Mouse (Mus musculus): Measurements from ENCODE around the gene Ogg1. TPM values are rescaled to one million over a fixed set of nuclear protein-coding genes. Genes with fewer than 3 reads are reported as not detected.
A peak's percentile ranks its signal among the peaks of the same experiment; 100 is the strongest.

Ogg1 gene
- polyA plus RNA-seq, 1 experiment: 24.2 TPM

DNA sequence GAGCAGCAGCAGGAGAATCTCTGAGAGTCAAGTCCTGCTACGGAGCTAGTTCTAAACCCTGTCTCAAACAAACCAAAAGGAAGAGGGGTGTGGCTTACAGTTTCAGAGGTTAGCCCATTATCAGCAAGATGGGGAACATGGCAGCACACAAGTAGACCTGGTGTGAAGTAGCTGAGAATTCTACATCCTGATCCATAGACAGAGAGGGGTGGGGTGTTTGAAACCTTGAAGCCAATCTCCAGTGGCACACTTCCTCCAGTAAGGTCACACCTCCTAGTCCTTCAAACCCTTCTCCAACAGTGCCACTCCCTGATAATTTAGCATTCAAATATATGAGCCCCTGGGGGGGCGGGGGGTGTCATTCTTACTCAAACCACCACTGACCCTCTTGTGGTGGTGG lies 30.7 kb upstream of the Ogg1 start:
- Histone ChIP-seq H3K36me3 (ENCODE audit: control insufficient read depth, insufficient read depth, low read length, poor library complexity, severe bottlenecking) (no peaks in the 10 kb centered on the region), H3K4me1 (ENCODE audit: control insufficient read depth, insufficient read depth, low read length) (no peaks in the 10 kb centered on the region), H3K27me3 (ENCODE audit: control insufficient read depth, insufficient read depth, low read length, poor library complexity, severe bottlenecking) (no peaks in the 10 kb centered on the region), H3K9me3 (replicated peaks; ENCODE audit: control insufficient read depth, insufficient read depth, low read length, poor library complexity, severe bottlenecking) (no peaks in the 10 kb centered on the region), H3K9ac (ENCODE audit: low read depth, poor library complexity, severe bottlenecking) (no peak overlapping the region), H3K4me3 (ENCODE audit: low read depth, low read length) (no peak overlapping the region), H3K27ac (ENCODE audit: insufficient read depth, low read length) (peak overlapping the region; percentile 62)
- no peak for TF ChIP-seq POLR2A (IDR thresholded peaks at IDR 0.05; ENCODE audit: insufficient read depth, low read length)
- TF ChIP-seq EP300 (IDR thresholded peaks at IDR 0.05; ENCODE audit: insufficient read depth, low read depth, low read length): no peak
- no peak for TF ChIP-seq CTCF (IDR thresholded peaks at IDR 0.05; ENCODE audit: low read depth, low read length)

DNA sequence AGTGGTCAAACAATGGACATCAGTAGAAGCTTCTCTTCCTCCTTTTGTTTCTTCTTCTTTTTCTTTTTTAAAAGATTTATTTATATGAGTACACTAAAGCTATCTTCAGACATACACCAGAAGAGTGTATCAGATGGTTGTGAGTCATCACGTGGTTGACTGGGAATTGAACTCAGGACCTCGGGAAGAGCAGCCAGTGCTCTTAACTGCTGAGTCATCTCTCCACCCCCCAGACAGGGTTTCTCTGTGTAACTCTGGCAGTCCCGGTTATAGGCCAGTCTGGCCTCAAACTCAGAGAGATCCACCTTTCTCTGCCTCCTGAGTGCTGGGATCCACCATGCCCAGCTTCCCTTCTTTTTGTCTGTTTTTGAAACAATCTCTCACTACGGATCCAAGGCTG lies 30.1 kb upstream of the Ogg1 start:
- TF ChIP-seq EP300 (IDR thresholded peaks at IDR 0.05; ENCODE audit: insufficient read depth, low read depth, low read length) (peak; percentile 63; the same call in 1 of the 2 replicates), CTCF (IDR thresholded peaks at IDR 0.05; ENCODE audit: low read depth, low read length) (no peak)
- no peaks in the 10 kb centered on the region for H3K9me3 ChIP-seq (replicated peaks; ENCODE audit: control insufficient read depth, insufficient read depth, low read length, poor library complexity, severe bottlenecking)
- no peaks in the 10 kb centered on the region for H3K27me3 ChIP-seq (ENCODE audit: control insufficient read depth, insufficient read depth, low read length, poor library complexity, severe bottlenecking)
- H3K36me3 ChIP-seq (ENCODE audit: control insufficient read depth, insufficient read depth, low read length, poor library complexity, severe bottlenecking): no peaks in the 10 kb centered on the region
- no peak overlapping the region for H3K4me3 ChIP-seq (ENCODE audit: low read depth, low read length)
- peak overlapping the region; percentile 62 for H3K27ac ChIP-seq (ENCODE audit: insufficient read depth, low read length)
- H3K4me1 ChIP-seq (ENCODE audit: control insufficient read depth, insufficient read depth, low read length): no peaks in the 10 kb centered on the region
- 0 out of 2 replicates have a peak overlapping the region, but pooled peaks have one; percentile 6 for H3K9ac ChIP-seq (ENCODE audit: low read depth, poor library complexity, severe bottlenecking)

DNA sequence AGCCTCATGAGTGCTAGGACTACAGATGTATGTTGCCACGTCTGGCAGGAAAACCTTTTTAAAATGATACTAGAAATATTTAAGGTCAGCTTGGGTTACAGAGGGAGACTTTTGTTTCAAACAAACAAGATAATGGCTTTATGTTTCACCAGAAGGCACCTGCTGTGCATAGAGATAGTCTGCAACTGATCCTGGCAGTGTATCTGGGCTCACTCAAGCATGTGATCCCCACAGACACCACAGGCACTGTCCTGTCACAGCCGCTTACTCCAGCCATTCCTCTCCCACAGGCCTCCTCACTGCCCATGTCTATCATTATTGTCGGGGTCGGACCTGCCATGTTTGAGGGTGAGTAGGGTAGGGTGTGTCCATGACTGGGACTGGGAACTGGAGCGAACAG lies 25.4 kb upstream of the Ogg1 start:
- TF ChIP-seq CTCF (IDR thresholded peaks at IDR 0.05; ENCODE audit: low read depth, low read length): no peak
- TF ChIP-seq POLR2A (IDR thresholded peaks at IDR 0.05; ENCODE audit: insufficient read depth, low read length): no peak
- no peak for TF ChIP-seq EP300 (IDR thresholded peaks at IDR 0.05; ENCODE audit: insufficient read depth, low read depth, low read length)
- Histone ChIP-seq H3K9me3 (replicated peaks; ENCODE audit: control insufficient read depth, insufficient read depth, low read length, poor library complexity, severe bottlenecking) (no peaks in the 10 kb centered on the region), H3K4me1 (ENCODE audit: control insufficient read depth, insufficient read depth, low read length) (no peaks in the 10 kb centered on the region), H3K27me3 (ENCODE audit: control insufficient read depth, insufficient read depth, low read length, poor library complexity, severe bottlenecking) (no peaks in the 10 kb centered on the region), H3K9ac (ENCODE audit: low read depth, poor library complexity, severe bottlenecking) (no peak overlapping the region), H3K27ac (ENCODE audit: insufficient read depth, low read length) (no peak overlapping the region), H3K4me3 (ENCODE audit: low read depth, low read length) (no peak overlapping the region), H3K36me3 (ENCODE audit: control insufficient read depth, insufficient read depth, low read length, poor library complexity, severe bottlenecking) (no peaks in the 10 kb centered on the region)

DNA sequence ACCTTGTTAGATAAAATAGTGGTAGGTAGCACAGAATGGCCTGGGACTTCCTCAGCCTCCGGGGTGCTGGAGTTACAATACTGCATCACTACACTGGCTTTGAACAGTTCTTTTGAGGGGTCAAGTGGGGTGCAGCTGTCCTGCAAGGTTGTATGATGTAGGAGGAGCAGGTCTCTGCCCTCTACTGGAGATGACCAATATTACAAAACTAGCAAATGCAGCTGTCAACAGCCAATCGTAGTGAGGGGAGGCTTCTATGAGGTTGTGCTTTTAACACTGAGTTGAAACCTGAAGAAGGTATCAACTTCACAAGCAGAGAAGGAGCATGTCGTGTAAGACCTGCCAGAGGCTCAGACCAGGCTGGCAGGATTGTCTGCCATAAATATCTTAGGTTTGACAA lies 24.5 kb upstream of the Ogg1 start:
- no peaks in the 10 kb centered on the region for H3K4me1 ChIP-seq (ENCODE audit: control insufficient read depth, insufficient read depth, low read length)
- no peaks in the 10 kb centered on the region for H3K9me3 ChIP-seq (replicated peaks; ENCODE audit: control insufficient read depth, insufficient read depth, low read length, poor library complexity, severe bottlenecking)
- TF ChIP-seq CTCF (IDR thresholded peaks at IDR 0.05; ENCODE audit: low read depth, low read length) (peak; percentile 38), EP300 (IDR thresholded peaks at IDR 0.05; ENCODE audit: insufficient read depth, low read depth, low read length) (no peak)
- H3K27ac ChIP-seq (ENCODE audit: insufficient read depth, low read length): no peak overlapping the region
- H3K27me3 ChIP-seq (ENCODE audit: control insufficient read depth, insufficient read depth, low read length, poor library complexity, severe bottlenecking): no peaks in the 10 kb centered on the region
- H3K36me3 ChIP-seq (ENCODE audit: control insufficient read depth, insufficient read depth, low read length, poor library complexity, severe bottlenecking): no peaks in the 10 kb centered on the region
- no peak overlapping the region for H3K4me3 ChIP-seq (ENCODE audit: low read depth, low read length)
- H3K9ac ChIP-seq (ENCODE audit: low read depth, poor library complexity, severe bottlenecking): no peak overlapping the region

DNA sequence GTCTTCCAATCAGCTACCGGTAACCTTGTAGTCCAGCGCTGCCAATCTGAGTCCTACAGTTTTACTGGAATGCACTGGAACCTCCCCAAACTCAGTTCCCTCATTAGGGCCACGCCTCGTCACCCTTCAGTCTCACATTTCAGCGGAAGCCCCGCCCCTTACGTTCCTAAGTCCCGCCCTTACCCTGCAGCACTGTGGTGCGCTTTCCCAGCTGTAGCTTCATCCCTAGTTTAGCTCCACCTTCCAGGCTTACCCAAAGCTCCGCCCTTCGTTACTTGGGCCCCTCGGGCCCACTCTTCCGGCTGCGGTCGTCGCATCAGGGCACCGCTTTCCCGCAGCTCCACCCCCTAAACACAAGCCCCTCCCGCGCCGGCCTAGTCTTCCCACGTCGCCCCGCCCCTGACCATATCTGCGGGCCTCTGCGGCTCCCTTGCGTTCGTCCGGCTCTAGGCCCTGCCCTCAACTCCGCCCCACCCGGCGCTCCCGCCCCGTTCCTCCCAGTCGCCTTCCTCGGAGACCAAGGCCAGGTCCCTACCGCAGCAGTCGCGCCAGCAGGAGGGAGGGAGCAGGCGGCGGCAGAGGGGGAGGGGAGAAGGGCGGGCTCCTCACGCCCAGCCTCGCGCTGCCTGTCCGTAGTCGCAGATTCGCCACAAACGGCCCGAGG lies 20.3 kb upstream of the Ogg1 start:
- H3K4me3 ChIP-seq (ENCODE audit: low read depth, low read length): peak overlapping the region; percentile 99
- H3K9me3 ChIP-seq (replicated peaks; ENCODE audit: control insufficient read depth, insufficient read depth, low read length, poor library complexity, severe bottlenecking): no peaks in the 10 kb centered on the region
- TF ChIP-seq CTCF (IDR thresholded peaks at IDR 0.05; ENCODE audit: low read depth, low read length) (no peak), EP300 (IDR thresholded peaks at IDR 0.05; ENCODE audit: insufficient read depth, low read depth, low read length) (peak; percentile 28; the same call in 1 of the 2 replicates)

DNA sequence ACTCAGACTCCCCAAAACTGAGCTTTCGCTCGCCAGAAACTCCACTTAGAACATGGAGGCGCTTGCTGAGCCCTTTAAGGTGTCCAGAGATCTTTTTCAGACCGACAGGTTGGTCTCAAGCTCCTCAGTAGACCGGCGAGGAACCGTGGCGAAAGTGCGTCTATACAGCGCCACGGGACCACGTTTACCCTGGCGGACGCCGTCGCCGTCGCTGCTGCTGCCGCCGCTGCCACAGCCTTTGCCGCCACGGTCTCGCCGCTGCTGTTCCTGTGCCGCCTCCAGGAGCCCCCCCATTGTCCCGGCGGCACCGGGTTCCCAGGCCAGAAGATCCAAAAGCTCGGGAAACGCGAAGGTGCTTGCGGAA lies 19.8 kb upstream of the Ogg1 start, which contains the start of gene Brpf1:
Gene Brpf1 (plus strand): TSS at position 152 of the 364 bp plus-strand sequence.
- Histone ChIP-seq H3K27me3 (ENCODE audit: control insufficient read depth, insufficient read depth, low read length, poor library complexity, severe bottlenecking) (no peaks in the 10 kb centered on the region), H3K4me3 (ENCODE audit: low read depth, low read length) (peak within 1 kb of the TSS; percentile 99), H3K4me1 (ENCODE audit: control insufficient read depth, insufficient read depth, low read length) (no peaks in the 10 kb centered on the region), H3K9ac (ENCODE audit: low read depth, poor library complexity, severe bottlenecking) (peak within 1 kb of the TSS; percentile 95), H3K36me3 (ENCODE audit: control insufficient read depth, insufficient read depth, low read length, poor library complexity, severe bottlenecking) (peaks cover 15% of the 10 kb centered on the region), H3K27ac (ENCODE audit: insufficient read depth, low read length) (peak within 1 kb of the TSS; percentile 96), H3K9me3 (replicated peaks; ENCODE audit: control insufficient read depth, insufficient read depth, low read length, poor library complexity, severe bottlenecking) (no peaks in the 10 kb centered on the region)
- TF ChIP-seq POLR2A (IDR thresholded peaks at IDR 0.05; ENCODE audit: insufficient read depth, low read length) (no peak), EP300 (IDR thresholded peaks at IDR 0.05; ENCODE audit: insufficient read depth, low read depth, low read length) (no peak), CTCF (IDR thresholded peaks at IDR 0.05; ENCODE audit: low read depth, low read length) (no peak)

More for the DNA sequence above, 20.3 kb upstream of the Ogg1 start:
- H3K27ac ChIP-seq (ENCODE audit: insufficient read depth, low read length): peak overlapping the region; percentile 96
- no peaks in the 10 kb centered on the region for H3K27me3 ChIP-seq (ENCODE audit: control insufficient read depth, insufficient read depth, low read length, poor library complexity, severe bottlenecking)
- peak overlapping the region; percentile 95 for H3K9ac ChIP-seq (ENCODE audit: low read depth, poor library complexity, severe bottlenecking)
- peaks cover 14% of the 10 kb centered on the region for H3K36me3 ChIP-seq (ENCODE audit: control insufficient read depth, insufficient read depth, low read length, poor library complexity, severe bottlenecking)
- H3K4me1 ChIP-seq (ENCODE audit: control insufficient read depth, insufficient read depth, low read length): no peaks in the 10 kb centered on the region

Measured in ES-Bruce4 (cell line).